Mouse (Mus musculus): Measurements from ENCODE around the gene 9430038I01Rik. TPM values are rescaled to one million over a fixed set of nuclear protein-coding genes. Genes with fewer than 3 reads are reported as not detected.
A peak's percentile ranks its signal among the peaks of the same experiment; 100 is the strongest.
"Not testable (repeated sequence)": the region's sequence is repeated elsewhere in the genome, so short reads cannot be mapped to it uniquely, and the experiment has no call there.

The 9430038I01Rik gene
- polyA plus RNA-seq (2012; ENCODE audit: insufficient read depth, insufficient read length, missing spikeins): 4.1 and 10.8 TPM in 2 replicates

- peak within 1 kb of the TSS; percentile 79 for H3K4me3 ChIP-seq (ENCODE audit: insufficient read depth, low read depth, low read length)
- H3K4me1 ChIP-seq (ENCODE audit: control insufficient read depth, insufficient read depth, insufficient read length, low read length): no peaks in the 10 kb centered on the region; the same call in 1 of the 2 replicates
- peak within 1 kb of the TSS; percentile 84 for H3K27ac ChIP-seq (replicated peaks; ENCODE audit: low read depth, low read length)
Observed at GRCm38 (mm10) chr7:137410337-137411197, at the start of gene 9430038I01Rik. Gene 9430038I01Rik (minus strand): TSS chr7:137410762.

DNA sequence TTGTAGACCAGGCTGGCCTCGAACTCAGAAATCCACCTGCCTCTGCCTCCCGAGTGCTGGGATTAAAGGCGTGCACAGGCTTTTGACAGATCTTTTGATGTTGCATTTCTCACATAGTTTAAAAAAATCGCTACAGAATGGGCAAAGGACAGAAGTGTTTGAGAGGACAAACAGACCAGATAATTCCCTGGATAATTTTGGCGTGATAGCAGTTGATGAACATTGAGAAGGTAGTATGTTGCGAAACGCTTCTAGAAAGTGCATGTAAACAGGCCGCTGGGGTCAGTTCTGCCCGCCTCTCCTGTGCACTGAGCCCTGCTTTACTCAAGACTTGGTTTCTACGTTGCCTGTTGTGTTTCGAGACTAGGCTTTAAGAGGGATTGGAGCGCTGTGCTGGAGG, 34.8 kb upstream of the 9430038I01Rik start:
- Histone ChIP-seq H3K27ac (replicated peaks; ENCODE audit: low read depth, low read length) (no peak overlapping the region), H3K4me1 (ENCODE audit: control insufficient read depth, insufficient read depth, insufficient read length, low read length) (peaks cover 18% of the 10 kb centered on the region), H3K4me3 (ENCODE audit: insufficient read depth, low read depth, low read length) (no peak overlapping the region)

DNA sequence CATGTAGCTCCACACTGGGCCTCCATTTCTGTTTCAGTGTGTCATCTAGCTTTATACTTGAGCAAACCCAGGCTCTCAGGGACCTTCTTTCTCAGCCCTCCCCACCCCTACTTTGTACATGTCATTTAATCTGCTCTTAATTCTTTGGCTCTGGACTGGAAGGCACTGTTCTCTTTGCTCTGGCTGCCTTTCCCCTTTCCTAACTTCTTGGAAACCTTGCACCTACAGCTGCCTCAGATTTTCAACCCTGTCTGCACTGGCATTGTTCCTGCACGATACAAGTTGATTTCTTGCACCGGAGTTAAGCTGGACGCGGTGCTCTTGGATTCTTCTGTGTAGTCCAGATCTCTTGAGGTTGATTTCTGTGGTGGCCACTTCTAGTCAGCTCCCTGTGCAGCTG, 32.4 kb upstream of the 9430038I01Rik start:
- H3K4me3 ChIP-seq (ENCODE audit: insufficient read depth, low read depth, low read length): no peak overlapping the region
- H3K4me1 ChIP-seq (ENCODE audit: control insufficient read depth, insufficient read depth, insufficient read length, low read length): peaks cover 24% of the 10 kb centered on the region
- H3K27ac ChIP-seq (replicated peaks; ENCODE audit: low read depth, low read length): peak overlapping the region; percentile 32

- H3K4me3 ChIP-seq (ENCODE audit: insufficient read depth, low read depth, low read length): peak overlapping the region; percentile 40
- H3K27ac ChIP-seq (replicated peaks; ENCODE audit: low read depth, low read length): not testable (repeated sequence)
- H3K4me1 ChIP-seq (ENCODE audit: control insufficient read depth, insufficient read depth, insufficient read length, low read length): peaks cover 29% of the 10 kb centered on the region
Observed at GRCm38 (mm10) chr7:137438962-137439361, 28.4 kb upstream of the 9430038I01Rik start.

DNA sequence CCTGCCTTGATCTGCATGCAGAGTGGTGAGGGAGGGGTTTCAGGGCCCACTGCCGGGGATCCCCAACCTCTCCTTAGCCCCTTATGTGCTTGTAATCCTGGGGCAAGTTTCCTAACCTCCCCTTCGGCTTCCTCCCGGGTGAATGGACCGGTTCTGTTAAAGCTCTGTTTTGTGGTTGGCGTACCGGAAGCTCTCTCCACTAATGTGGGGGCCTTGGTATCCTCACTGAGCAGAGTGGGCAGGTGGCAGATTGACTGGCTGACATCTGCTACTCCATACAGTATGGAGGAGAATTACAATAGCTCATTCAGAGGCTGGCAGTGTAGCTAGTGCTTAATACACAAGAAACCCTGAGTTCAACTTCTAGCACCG, 27.6 kb upstream of the 9430038I01Rik start:
- Histone ChIP-seq H3K27ac (replicated peaks; ENCODE audit: low read depth, low read length) (peak overlapping the region; percentile 55), H3K4me1 (ENCODE audit: control insufficient read depth, insufficient read depth, insufficient read length, low read length) (peaks cover 24% of the 10 kb centered on the region)

DNA sequence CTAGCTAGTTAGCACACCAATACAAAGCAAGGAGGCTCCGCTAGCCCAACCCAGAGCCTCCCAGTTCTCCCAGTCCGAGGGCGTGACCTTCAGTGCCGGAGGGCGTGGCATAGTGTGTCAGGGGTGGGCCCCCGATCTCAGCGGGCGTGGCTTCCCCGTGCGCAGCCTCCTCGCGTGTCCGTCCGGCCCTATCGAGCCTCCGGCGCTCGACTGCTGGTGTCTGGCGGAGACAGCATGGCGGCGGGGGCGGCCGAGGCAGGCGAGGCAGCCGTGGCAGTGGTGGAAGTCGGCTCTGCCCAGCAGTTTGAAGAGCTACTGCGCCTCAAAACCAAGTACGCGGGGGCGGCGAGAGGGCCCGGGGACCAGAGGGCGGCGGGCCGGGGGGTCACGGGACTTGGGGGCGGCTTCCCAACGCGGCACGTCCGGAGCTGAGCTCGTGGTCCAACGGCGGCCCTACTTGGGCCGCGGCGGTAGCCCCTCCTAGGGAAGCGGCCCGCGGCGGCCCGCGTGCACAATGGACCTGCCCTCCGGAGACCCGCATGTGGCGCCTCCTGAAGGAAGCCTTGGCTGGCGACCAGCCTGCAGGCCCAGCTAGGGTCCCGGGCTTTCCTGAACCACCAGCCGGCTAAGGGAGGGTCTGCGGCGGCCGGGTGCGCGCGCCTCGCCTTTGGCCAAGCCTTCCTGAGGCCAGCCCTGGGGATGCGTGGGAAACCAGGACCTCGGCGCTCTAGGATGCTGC, 27.0 kb upstream of the 9430038I01Rik start, which contains the start of gene Glrx3:
Gene Glrx3 (plus strand): TSS at position 175 of the 739 bp plus-strand sequence.
- H3K27ac ChIP-seq (replicated peaks; ENCODE audit: low read depth, low read length): peak within 1 kb of the TSS; percentile 55
- H3K4me3 ChIP-seq (ENCODE audit: insufficient read depth, low read depth, low read length): peak within 1 kb of the TSS; percentile 99

More for the DNA sequence above, 27.6 kb upstream of the 9430038I01Rik start:
- H3K4me3 ChIP-seq (ENCODE audit: insufficient read depth, low read depth, low read length): peak overlapping the region; percentile 99

GRCm38 (mm10) chr7:137436901-137437300, 26.3 kb upstream of the 9430038I01Rik start:
- Histone ChIP-seq H3K4me3 (ENCODE audit: insufficient read depth, low read depth, low read length) (no peak overlapping the region), H3K27ac (replicated peaks; ENCODE audit: low read depth, low read length) (peak overlapping the region; percentile 28; the same call in 1 of the 2 replicates)

More for the DNA sequence above, 27.0 kb upstream of the 9430038I01Rik start, which contains the start of gene Glrx3:
- H3K4me1 ChIP-seq (ENCODE audit: control insufficient read depth, insufficient read depth, insufficient read length, low read length): peaks cover 21% of the 10 kb centered on the region

GRCm38 (mm10) chr7:137431769-137432603, 21.4 kb upstream of the 9430038I01Rik start:
- no peak overlapping the region for H3K4me3 ChIP-seq (ENCODE audit: insufficient read depth, low read depth, low read length)
- H3K27ac ChIP-seq (replicated peaks; ENCODE audit: low read depth, low read length): no peak overlapping the region
- H3K4me1 ChIP-seq (ENCODE audit: control insufficient read depth, insufficient read depth, insufficient read length, low read length): peaks cover 3% of the 10 kb centered on the region; the same call in 1 of the 2 replicates

More at GRCm38 (mm10) chr7:137436901-137437300, 26.3 kb upstream of the 9430038I01Rik start:
- peaks cover 16% of the 10 kb centered on the region for H3K4me1 ChIP-seq (ENCODE audit: control insufficient read depth, insufficient read depth, insufficient read length, low read length)

DNA sequence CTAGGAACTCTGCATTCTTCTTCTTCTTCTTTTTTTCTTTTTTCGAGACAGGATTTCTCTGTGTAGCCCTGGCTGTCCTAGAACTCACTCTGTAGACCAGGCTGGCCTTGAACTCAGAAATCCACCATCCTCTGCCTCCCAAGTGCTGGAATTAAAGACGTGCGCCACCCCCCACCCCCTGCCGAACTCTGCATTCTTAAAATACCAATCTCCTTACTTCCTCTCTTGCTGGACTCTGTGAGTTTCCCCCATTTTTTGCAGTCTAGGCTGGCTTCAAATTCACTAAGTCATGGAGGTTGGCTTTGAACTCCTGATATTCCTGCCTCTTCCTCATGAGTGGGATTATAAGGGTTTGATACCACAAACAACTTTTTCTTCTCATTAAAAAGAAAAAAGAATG, 16.1 kb upstream of the 9430038I01Rik start:
- no peaks in the 10 kb centered on the region for H3K4me1 ChIP-seq (ENCODE audit: control insufficient read depth, insufficient read depth, insufficient read length, low read length)
- no peak overlapping the region for H3K4me3 ChIP-seq (ENCODE audit: insufficient read depth, low read depth, low read length)
- no peak overlapping the region for H3K27ac ChIP-seq (replicated peaks; ENCODE audit: low read depth, low read length)

DNA sequence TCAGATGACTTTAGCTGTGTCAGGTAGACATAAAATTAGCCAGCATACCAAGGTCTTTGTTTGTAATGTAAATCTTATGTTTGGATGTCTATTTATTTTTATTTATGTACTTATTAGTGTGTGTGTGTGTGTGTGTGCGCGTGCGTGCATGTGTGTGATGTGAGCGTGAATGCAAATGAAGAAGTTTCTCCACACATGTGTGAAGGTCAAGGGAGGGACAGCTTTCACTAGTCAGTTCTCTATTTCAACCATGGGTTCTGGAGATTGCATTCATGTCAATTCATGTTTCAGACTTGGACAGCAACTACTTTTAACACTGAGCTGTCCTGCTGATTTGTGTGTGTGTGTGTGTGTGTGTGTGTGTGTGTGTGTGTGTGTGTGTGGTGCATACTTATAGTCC, 10.7 kb upstream of the 9430038I01Rik start:
- Histone ChIP-seq H3K4me3 (ENCODE audit: insufficient read depth, low read depth, low read length) (no peak overlapping the region), H3K4me1 (ENCODE audit: control insufficient read depth, insufficient read depth, insufficient read length, low read length) (no peaks in the 10 kb centered on the region), H3K27ac (replicated peaks; ENCODE audit: low read depth, low read length) (no peak overlapping the region)

DNA sequence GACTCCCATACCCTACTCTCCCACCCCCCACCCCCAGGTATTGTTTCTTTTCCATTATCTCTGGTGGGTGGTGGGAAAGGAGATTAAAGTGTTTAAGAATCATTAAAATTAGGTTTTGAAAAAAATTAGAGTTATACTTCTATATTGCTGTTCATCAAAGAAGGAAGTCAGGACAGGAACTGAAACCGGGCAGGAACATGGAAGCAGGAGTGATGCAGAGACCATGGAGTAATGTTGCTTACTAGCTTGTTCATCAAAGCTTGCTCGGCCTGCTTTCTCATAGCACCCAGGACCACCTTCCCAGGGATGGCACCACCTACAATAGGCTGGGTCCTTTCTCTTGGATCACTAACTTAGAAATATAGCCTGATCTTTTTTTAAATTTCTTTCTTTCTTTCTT, 10.0 kb upstream of the 9430038I01Rik start:
- Histone ChIP-seq H3K4me3 (ENCODE audit: insufficient read depth, low read depth, low read length) (no peak overlapping the region), H3K4me1 (ENCODE audit: control insufficient read depth, insufficient read depth, insufficient read length, low read length) (no peaks in the 10 kb centered on the region), H3K27ac (replicated peaks; ENCODE audit: low read depth, low read length) (no peak overlapping the region)

DNA sequence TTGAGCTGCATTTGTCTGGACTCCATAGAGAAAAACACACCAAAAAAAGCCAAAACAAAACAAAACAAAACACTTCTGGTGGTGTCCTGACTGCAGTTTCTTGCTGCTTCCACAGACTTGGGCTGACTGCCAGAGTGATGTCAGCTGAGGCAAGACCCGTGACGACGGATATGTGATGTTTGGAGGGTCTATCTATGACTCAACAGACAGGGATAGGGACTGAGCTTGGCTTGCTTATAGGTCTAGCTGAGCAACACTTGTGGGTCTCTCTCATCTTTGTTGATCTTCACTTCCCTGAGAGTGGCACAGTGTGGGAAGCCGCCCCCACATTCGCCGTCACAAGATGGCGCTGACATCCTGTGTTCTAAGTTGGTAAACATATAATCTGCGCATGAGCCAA, 4.1 kb upstream of the 9430038I01Rik start:
- Histone ChIP-seq H3K27ac (replicated peaks; ENCODE audit: low read depth, low read length) (peak overlapping the region; percentile 72), H3K4me3 (ENCODE audit: insufficient read depth, low read depth, low read length) (no peak overlapping the region), H3K4me1 (ENCODE audit: control insufficient read depth, insufficient read depth, insufficient read length, low read length) (no peaks in the 10 kb centered on the region)

- Histone ChIP-seq H3K4me3 (ENCODE audit: insufficient read depth, low read depth, low read length) (no peak overlapping the region), H3K27ac (replicated peaks; ENCODE audit: low read depth, low read length) (no peak overlapping the region), H3K4me1 (ENCODE audit: control insufficient read depth, insufficient read depth, insufficient read length, low read length) (no peaks in the 10 kb centered on the region; the same call in 1 of the 2 replicates)
Observed at GRCm38 (mm10) chr7:137407428-137408058, 3.0 kb downstream of the 9430038I01Rik start.

DNA sequence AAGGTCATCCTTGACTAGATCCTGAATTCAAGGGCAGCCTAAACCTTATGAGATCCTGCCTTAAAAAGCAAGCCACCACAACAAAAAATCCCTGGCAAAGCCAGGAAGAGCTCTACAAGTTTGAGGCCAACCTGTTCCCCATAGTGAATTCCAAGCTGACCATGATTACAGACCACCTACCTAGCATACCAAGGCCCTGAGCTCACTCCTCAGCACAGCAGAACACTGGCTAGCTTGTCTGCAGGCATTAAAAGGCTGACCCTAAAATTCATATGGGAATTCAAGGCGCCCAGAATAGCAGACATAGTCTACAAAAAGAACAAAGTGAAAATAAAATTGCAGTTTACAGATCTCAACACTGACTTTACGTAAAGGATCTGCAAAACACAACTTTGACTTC, 6.4 kb downstream of the 9430038I01Rik start:
- Histone ChIP-seq H3K27ac (replicated peaks; ENCODE audit: low read depth, low read length) (no peak overlapping the region), H3K4me3 (ENCODE audit: insufficient read depth, low read depth, low read length) (no peak overlapping the region), H3K4me1 (ENCODE audit: control insufficient read depth, insufficient read depth, insufficient read length, low read length) (no peaks in the 10 kb centered on the region; the same call in 1 of the 2 replicates)
